Mouse (Mus musculus) testis, adult 2 months (tissue): Measurements from ENCODE around the gene Sowahc.

Source experiments
- CTCF ChIP-seq: fragments of 200-500 bp; IDR thresholded peaks from 2 replicates; pipeline ENCODE4 v1.5.1; 2012; ENCODE audit warnings: low read depth, mild to moderate bottlenecking, inconsistent platforms, low read length, moderate library complexity; ENCODE audit not compliant: control insufficient read depth, insufficient read depth, insufficient replicate concordance
- POLR2A ChIP-seq: fragments of 200-500 bp; IDR thresholded peaks from 2 replicates; pipeline ENCODE4 v1.6.1; 2012; ENCODE audit warnings: low read depth, mild to moderate bottlenecking, inconsistent platforms, low read length, moderate library complexity; ENCODE audit not compliant: control insufficient read depth

DNA sequence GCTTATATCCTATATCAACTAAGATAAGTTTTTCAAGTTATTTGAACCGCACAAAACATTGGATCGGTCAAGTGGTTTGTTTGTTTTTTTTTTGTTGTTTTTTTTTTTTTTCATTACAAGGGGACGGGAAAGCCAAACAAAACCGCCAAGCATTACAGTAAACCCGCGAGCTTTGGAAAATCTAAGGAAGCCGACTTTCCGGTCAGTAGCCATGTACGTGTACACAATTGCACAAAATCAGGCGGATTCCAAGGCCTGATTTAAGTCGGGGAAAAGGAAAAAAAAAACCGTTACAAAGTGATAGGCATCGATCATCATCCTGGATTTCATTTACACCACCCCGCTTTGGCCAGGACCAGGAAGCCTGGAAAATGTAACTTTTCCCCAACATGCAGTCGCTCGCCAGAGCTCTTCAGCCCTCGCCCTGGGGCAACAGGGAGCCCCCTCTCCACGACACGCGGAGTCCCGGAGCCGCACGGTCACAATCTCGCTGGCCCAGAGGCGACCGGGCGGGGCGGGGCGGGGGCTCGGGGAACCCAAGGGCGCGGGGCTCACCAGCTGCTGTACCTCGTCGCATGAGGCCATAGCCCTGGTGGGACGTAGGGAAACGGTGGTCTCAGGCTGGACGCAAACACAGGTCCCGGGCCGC is 805 bp upstream of the Sowahc start:
- TF ChIP-seq CTCF = no peak
- TF ChIP-seq POLR2A = no peak
